Mouse (Mus musculus): ENCODE data around the gene Col27a1. TPM values are rescaled to one million over a fixed set of nuclear protein-coding genes. Genes with fewer than 3 reads are reported as not detected.
A peak's percentile ranks its signal among the peaks of the same experiment; 100 is the strongest.

Gene Col27a1
- polyA plus RNA-seq, 1 experiment from 2014 or later, result 25.8 TPM

DNA sequence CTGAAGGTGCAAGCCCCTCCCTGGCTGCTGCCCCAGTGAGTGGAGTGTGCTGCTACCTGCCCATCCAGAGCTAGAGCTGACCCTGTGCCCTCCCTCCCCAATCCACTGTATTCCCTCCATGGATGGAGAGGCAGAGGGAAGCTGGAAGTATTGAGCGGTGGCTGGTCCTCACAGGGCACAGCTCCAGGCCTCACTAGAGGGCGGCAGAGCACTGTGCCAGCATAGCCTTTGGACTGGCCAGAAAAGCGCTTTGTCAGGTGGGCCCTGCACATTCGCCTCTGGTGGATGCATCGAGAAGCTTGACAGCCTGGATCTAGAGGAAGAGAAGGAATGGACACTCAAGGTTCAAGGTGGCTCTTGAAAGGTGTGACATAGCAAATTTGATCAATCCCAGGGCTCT, 32.2 kb upstream of the Col27a1 start:
- ATAC-seq (ENCODE audit: insufficient read depth) (peak; percentile 50), DNase-seq (peak; percentile 89)
- Histone ChIP-seq H3K9me3 (ENCODE audit: low read depth, low read length) (no peaks in the 10 kb centered on the region), H3K4me2 (no peak overlapping the region), H3K27ac (ENCODE audit: low read depth) (no peak overlapping the region), H3K27me3 (ENCODE audit: insufficient read depth, low read length) (no peaks in the 10 kb centered on the region), H3K36me3 (ENCODE audit: insufficient read depth) (no peaks in the 10 kb centered on the region), H3K4me3 (ENCODE audit: low read depth, low read length) (no peak overlapping the region), H3K4me1 (ENCODE audit: insufficient read depth) (peaks cover 5% of the 10 kb centered on the region; the same call in 1 of the 2 replicates), H3K9ac (no peak overlapping the region)
- WGBS, result 2% methylated on average over 5 of the region's 5 CpGs
- peak; percentile 98 for TF ChIP-seq CTCF (IDR thresholded peaks at IDR 0.05; ENCODE audit: low read depth)

DNA sequence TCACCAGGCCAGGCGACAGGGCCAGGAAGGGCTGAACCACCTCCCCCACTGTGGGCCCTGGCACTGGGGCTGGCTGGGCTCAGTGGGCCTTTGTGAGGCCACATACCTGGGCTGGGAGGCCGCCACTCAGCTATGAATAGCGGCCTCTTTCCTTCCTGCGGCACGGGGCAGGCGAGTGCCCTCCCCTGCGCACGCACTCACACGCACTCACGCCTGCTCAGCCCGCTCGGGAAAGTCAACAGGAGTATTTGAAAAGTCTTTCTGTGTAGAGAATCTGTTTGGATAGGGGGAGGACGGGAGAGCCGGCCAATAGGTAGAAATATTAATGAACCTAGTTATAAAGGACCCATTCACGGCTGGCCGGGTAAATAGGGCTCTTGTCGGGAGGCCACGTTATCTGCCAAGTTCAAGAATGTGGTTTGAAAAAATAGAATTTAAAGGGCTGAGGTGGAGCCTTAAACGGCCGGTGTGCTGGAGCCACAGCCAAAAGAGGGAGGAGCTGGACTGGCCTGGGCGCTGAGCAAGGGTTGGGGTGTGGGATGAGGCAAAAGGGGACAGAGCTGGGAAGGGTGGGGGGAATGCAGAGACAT, 27.4 kb upstream of the Col27a1 start:
- TF ChIP-seq CTCF (IDR thresholded peaks at IDR 0.05; ENCODE audit: low read depth), result no peak
- Histone ChIP-seq H3K4me2 (no peak overlapping the region), H3K9ac (no peak overlapping the region), H3K36me3 (ENCODE audit: insufficient read depth) (no peaks in the 10 kb centered on the region), H3K27me3 (ENCODE audit: insufficient read depth, low read length) (no peaks in the 10 kb centered on the region), H3K4me3 (ENCODE audit: low read depth, low read length) (no peak overlapping the region), H3K27ac (ENCODE audit: low read depth) (peak overlapping the region; percentile 95), H3K4me1 (ENCODE audit: insufficient read depth) (peaks cover 11% of the 10 kb centered on the region; the same call in 1 of the 2 replicates), H3K9me3 (ENCODE audit: low read depth, low read length) (no peaks in the 10 kb centered on the region)
- peak; percentile 93 for ATAC-seq (ENCODE audit: insufficient read depth)
- peak; percentile 79 for DNase-seq
- WGBS, result 33% methylated on average over 21 of the region's 21 CpGs

DNA sequence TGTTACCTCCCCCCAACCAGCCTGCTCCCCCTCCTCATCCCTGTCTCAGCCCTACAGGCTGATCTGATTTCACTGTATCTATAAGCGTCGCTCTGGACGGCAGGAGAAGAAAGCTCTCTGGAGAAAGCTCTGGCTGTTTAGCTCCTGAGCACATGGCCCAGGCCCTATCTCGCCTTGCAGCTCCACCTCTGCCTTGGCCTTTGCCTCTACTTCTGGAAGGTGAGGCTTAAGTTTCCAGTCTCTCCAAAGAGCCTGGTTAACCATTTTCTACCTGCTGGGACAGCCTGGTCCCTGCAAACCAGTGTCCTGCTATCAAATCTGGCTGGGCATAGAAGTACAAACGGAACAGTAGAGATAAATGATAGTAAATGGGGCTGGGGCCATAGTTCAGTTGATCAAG, 22.2 kb upstream of the Col27a1 start:
- Histone ChIP-seq H3K9ac (no peak overlapping the region), H3K36me3 (ENCODE audit: insufficient read depth) (no peaks in the 10 kb centered on the region), H3K4me2 (no peak overlapping the region), H3K27ac (ENCODE audit: low read depth) (peak overlapping the region; percentile 8; the same call in 1 of the 2 replicates), H3K4me1 (ENCODE audit: insufficient read depth) (0 out of 2 replicates have a peak, but pooled peaks cover 8% of the 10 kb centered on the region), H3K4me3 (ENCODE audit: low read depth, low read length) (no peak overlapping the region), H3K27me3 (ENCODE audit: insufficient read depth, low read length) (no peaks in the 10 kb centered on the region), H3K9me3 (ENCODE audit: low read depth, low read length) (no peaks in the 10 kb centered on the region)
- ATAC-seq (ENCODE audit: insufficient read depth) (no peak), DNase-seq (no peak)
- TF ChIP-seq CTCF (IDR thresholded peaks at IDR 0.05; ENCODE audit: low read depth), result no peak
- WGBS, result 24% methylated on average over 5 of the region's 5 CpGs

DNA sequence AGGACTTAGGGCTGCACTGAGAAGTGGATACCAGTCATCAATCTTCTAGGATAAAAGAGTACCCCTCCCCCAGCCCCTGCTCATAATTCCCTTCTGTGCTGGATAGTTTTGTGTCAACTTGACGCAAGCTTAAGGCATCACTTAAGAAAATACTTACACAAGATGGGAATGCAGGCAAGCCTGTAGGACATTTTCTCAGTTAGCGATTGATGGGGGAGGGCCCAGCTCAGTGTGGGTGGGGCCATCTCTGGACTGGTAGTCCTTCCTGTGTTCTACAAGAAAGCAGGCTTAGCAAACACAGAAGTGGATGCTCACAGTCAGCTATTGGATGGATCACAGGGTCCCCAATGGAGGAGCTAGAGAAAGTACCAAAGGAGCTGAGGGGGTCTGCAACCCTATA, 19.4 kb upstream of the Col27a1 start:
- no peak for TF ChIP-seq CTCF (IDR thresholded peaks at IDR 0.05; ENCODE audit: low read depth)
- Histone ChIP-seq H3K4me3 (ENCODE audit: low read depth, low read length) (no peak overlapping the region), H3K27me3 (ENCODE audit: insufficient read depth, low read length) (no peaks in the 10 kb centered on the region), H3K4me1 (ENCODE audit: insufficient read depth) (0 out of 2 replicates have a peak, but pooled peaks cover 3% of the 10 kb centered on the region), H3K9me3 (ENCODE audit: low read depth, low read length) (no peaks in the 10 kb centered on the region), H3K27ac (ENCODE audit: low read depth) (no peak overlapping the region), H3K9ac (no peak overlapping the region), H3K36me3 (ENCODE audit: insufficient read depth) (no peaks in the 10 kb centered on the region), H3K4me2 (no peak overlapping the region)
- peak; percentile 36 for DNase-seq
- WGBS, result 49% methylated on average over 2 of the region's 2 CpGs
- ATAC-seq (ENCODE audit: insufficient read depth), result peak; percentile 52; the same call in 1 of the 2 replicates

DNA sequence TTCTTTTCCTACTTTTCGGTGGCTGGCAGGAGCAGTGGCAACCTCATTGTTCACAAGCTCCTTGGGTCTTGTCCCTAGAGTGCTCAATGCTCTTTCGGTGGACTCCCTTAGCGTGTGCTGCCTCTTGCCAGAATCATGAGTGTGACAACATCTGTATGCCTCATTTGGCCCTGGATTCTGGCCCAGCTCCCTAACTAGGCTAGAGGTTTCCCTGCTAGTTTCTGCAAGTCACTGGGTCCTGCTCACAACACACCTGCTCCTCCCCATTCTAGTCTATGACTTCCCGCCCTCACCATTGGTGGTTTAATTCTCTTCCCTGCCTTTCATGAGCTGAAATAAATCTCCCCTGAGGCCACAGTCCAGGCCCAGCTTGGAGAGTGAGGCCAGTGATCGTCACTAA, 14.4 kb upstream of the Col27a1 start:
- WGBS, result 88% methylated on average over 5 of the region's 5 CpGs
- Histone ChIP-seq H3K9ac (no peak overlapping the region), H3K36me3 (ENCODE audit: insufficient read depth) (no peaks in the 10 kb centered on the region), H3K9me3 (ENCODE audit: low read depth, low read length) (no peaks in the 10 kb centered on the region), H3K4me2 (no peak overlapping the region), H3K4me3 (ENCODE audit: low read depth, low read length) (no peak overlapping the region), H3K27ac (ENCODE audit: low read depth) (no peak overlapping the region), H3K27me3 (ENCODE audit: insufficient read depth, low read length) (no peaks in the 10 kb centered on the region), H3K4me1 (ENCODE audit: insufficient read depth) (no peaks in the 10 kb centered on the region)
- DNase-seq (no peak), ATAC-seq (ENCODE audit: insufficient read depth) (no peak)
- TF ChIP-seq CTCF (IDR thresholded peaks at IDR 0.05; ENCODE audit: low read depth), result no peak

DNA sequence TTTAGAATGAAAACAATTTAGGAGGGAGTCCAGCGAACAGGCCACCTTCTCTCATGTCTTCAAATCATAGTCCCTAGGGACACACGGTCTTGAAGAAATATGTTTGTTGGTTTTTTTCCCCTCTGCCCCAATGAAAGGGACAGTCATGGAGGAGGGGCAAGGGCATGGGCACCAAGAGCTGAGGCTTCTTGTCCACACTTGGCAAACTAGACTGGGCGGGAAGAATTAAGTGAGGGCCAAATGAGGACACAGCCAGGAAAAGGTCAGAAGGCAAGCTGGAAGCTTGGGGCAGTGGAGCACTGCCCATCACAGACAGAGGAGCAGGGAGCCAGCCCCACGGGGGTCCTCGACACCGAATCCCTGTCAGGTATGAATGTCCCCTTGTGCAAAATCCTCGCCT, 9.9 kb upstream of the Col27a1 start:
- Histone ChIP-seq H3K4me2 (no peak overlapping the region), H3K27ac (ENCODE audit: low read depth) (no peak overlapping the region), H3K4me3 (ENCODE audit: low read depth, low read length) (no peak overlapping the region), H3K36me3 (ENCODE audit: insufficient read depth) (no peaks in the 10 kb centered on the region), H3K9ac (no peak overlapping the region), H3K27me3 (ENCODE audit: insufficient read depth, low read length) (no peaks in the 10 kb centered on the region), H3K9me3 (ENCODE audit: low read depth, low read length) (no peaks in the 10 kb centered on the region), H3K4me1 (ENCODE audit: insufficient read depth) (no peaks in the 10 kb centered on the region)
- no peak for TF ChIP-seq CTCF (IDR thresholded peaks at IDR 0.05; ENCODE audit: low read depth)
- no peak for DNase-seq
- WGBS, result 79% methylated on average over 7 of the region's 7 CpGs
- no peak for ATAC-seq (ENCODE audit: insufficient read depth)

DNA sequence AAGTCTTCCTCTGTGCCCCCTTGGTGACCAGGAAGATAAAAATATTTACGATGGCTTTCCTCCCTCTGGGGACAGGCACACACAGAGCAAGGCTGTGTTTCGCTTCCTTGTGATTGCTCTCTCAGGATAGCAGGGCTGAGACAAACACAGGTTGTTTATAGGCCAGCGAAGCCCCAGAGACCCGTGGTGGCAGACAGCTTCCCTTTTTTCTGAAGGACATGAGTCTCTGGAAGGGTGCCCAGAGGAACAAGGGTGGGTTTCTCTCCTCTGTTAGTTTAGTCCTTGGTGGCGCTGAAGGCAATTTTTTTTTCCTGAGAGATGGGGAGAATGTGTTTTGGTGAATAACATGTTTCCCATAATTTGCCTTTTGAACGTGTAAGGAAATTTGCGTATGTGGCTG, 8.2 kb upstream of the Col27a1 start:
- Histone ChIP-seq H3K9me3 (ENCODE audit: low read depth, low read length) (no peaks in the 10 kb centered on the region), H3K9ac (no peak overlapping the region), H3K36me3 (ENCODE audit: insufficient read depth) (no peaks in the 10 kb centered on the region), H3K27me3 (ENCODE audit: insufficient read depth, low read length) (no peaks in the 10 kb centered on the region), H3K27ac (ENCODE audit: low read depth) (no peak overlapping the region), H3K4me1 (ENCODE audit: insufficient read depth) (no peaks in the 10 kb centered on the region), H3K4me3 (ENCODE audit: low read depth, low read length) (no peak overlapping the region), H3K4me2 (no peak overlapping the region)
- peak; percentile 32 for DNase-seq
- no peak for ATAC-seq (ENCODE audit: insufficient read depth)
- no peak for TF ChIP-seq CTCF (IDR thresholded peaks at IDR 0.05; ENCODE audit: low read depth)
- WGBS, result 47% methylated on average over 7 of the region's 7 CpGs
